Mouse (Mus musculus): ENCODE data around the gene Phc2.

DNA sequence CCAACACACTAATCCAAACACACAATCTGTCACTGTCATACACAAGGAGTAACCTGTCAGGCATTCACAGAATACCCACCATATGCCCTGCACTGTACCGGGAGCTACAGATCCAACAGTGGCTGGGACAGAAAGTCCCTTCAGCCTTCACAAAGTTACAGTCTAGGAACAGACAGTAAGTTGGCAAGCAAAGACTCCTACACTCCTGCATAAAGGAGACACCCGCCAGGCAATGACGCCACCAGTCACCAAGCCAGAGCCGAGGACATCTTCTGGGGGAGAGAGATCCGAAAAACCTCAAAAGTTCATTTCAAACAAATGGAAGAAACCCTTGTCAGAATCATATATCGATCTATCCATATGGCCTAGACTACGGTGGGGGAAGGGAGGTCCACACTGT is 47.9 kb upstream of the Phc2 start:
- TF ChIP-seq CTCF (IDR thresholded peaks at IDR 0.05; ENCODE audit: borderline replicate concordance, extremely low read depth, insufficient read depth, insufficient read length) (no peak), POLR2A (IDR thresholded peaks at IDR 0.05; ENCODE audit: borderline replicate concordance, extremely low read depth, insufficient read depth, insufficient read length, poor library complexity, severe bottlenecking) (no peak)
